Mouse (Mus musculus): ENCODE results near the gene Ctps.

DNA sequence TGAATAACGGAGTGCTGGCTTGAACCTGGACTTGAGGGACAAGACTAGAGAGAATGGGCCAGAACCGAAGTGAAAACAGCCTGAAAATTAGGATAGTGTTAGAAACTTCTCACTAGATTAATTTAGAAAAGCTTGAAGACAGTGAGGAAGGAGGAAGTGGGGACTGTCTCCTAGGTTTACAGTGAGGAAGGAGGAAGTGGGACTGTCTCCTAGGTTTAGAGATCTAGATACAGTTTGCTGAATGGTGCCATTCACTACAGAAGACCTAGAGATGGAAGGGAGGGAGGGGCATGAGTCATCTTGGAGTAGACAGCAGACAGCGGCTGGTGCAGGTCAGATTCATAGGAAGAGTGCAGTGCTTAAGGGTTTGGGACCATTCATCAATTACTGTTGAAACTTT is 47.0 kb downstream of the Ctps start:
- TF ChIP-seq EP300 (IDR thresholded peaks at IDR 0.05; ENCODE audit: low read depth) (no peak), CTCF (IDR thresholded peaks at IDR 0.05; ENCODE audit: low read depth) (no peak)
